Mouse (Mus musculus) stomach, embryonic 15.5 days (tissue): ENCODE results near the gene Hist2h2bb. TPM values are rescaled to one million over a fixed set of nuclear protein-coding genes. Genes with fewer than 3 reads are reported as not detected.

ENCODE experiments used
- ATAC-seq: fragments of 200-750 bp; cut with Nextera tagmentation; 2 replicates; pipeline ENCODE4 v1.8.0; 2017; ENCODE audit warnings: low read depth, moderate number of reproducible peaks, moderate TSS enrichment; ENCODE audit not compliant: insufficient read depth, low FRiP score
- H3K27ac ChIP-seq: fragments of 300-500 bp; sonication (generic); 2 replicates; pipeline ENCODE4 v1.5.1; 2015; ENCODE audit warnings: mild to moderate bottlenecking, inconsistent platforms
- H3K27me3 ChIP-seq: fragments of 300-500 bp; sonication (generic); replicated peaks from 2 replicates; pipeline ENCODE4 v1.6.1; 2015; ENCODE audit warnings: inconsistent platforms
- H3K36me3 ChIP-seq: fragments of 300-500 bp; sonication (generic); 2 replicates; pipeline ENCODE4 v1.6.1; 2015; ENCODE audit warnings: inconsistent platforms
- H3K4me1 ChIP-seq: fragments of 300-500 bp; sonication (generic); 2 replicates; pipeline ENCODE4 v1.6.1; 2015; ENCODE audit warnings: inconsistent platforms
- H3K4me2 ChIP-seq: fragments of 300-500 bp; sonication (generic); 2 replicates; pipeline ENCODE4 v1.6.1; 2015; ENCODE audit warnings: mild to moderate bottlenecking, inconsistent platforms
- H3K4me3 ChIP-seq: fragments of 300-500 bp; sonication (generic); replicated peaks from 2 replicates; pipeline ENCODE4 v1.5.1; 2015; ENCODE audit warnings: inconsistent platforms
- H3K9ac ChIP-seq: fragments of 300-500 bp; sonication (generic); 2 replicates; pipeline ENCODE4 v1.6.1; 2015; ENCODE audit warnings: inconsistent platforms
- H3K9me3 ChIP-seq: fragments of 300-500 bp; sonication (generic); 2 replicates; pipeline ENCODE4 v1.6.1; 2016; ENCODE audit warnings: inconsistent platforms
- WGBS: fragments of 180-500 bp; shearing (Covaris S2); methylation state at CpG from one replicate; pipeline ENCODE4 v1.1.7; 2015; 5-methylcytosine and 5-hydroxymethylcytosine counted together
- polyA plus RNA-seq: library from polyadenylated mRNA; unstranded; fragments of >200 nt; fragmentation: Nextera tagmentation; extraction: Ambion mirVana; gene quantifications from 2 replicates; pipeline ENCODE4 v1.2.1, GENCODE M21; 2015

Gene Hist2h2bb
- polyA plus RNA-seq, 1 experiment from 2014 or later = 11.2 TPM

DNA sequence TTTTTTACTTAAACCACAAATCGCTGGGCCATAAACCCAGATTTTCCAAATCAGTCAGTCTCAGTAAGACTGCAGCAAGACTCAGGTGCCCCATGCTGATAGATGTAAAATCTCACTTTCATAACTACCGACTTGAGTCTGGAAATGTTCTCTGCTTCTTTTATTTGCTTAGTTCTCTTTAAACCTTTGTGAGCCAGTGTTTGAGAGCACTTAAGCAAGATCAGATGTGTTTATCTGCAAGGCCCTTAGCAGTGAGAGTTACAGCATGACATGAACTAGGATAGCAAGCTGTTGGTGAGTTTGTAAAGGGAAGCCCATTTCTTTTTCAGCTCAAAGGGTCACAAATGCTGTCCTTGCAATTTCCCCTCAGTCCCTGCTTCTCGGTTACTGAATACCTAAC is 12.4 kb upstream of the Hist2h2bb start:
- Histone ChIP-seq H3K27me3 (no peaks in the 10 kb centered on the region), H3K4me2 (no peak overlapping the region), H3K36me3 (no peaks in the 10 kb centered on the region), H3K4me1 (peaks cover 10% of the 10 kb centered on the region), H3K4me3 (no peak overlapping the region), H3K27ac (no peak overlapping the region), H3K9me3 (no peaks in the 10 kb centered on the region), H3K9ac (no peak overlapping the region)
- 63% methylated on average over 3 of the region's 3 CpGs for WGBS
- no peak for ATAC-seq

- Histone ChIP-seq H3K27me3 (no peaks in the 10 kb centered on the region), H3K4me3 (no peak overlapping the region), H3K4me2 (no peak overlapping the region), H3K9me3 (no peaks in the 10 kb centered on the region), H3K4me1 (peaks cover 15% of the 10 kb centered on the region), H3K36me3 (no peaks in the 10 kb centered on the region), H3K27ac (no peak overlapping the region), H3K9ac (no peak overlapping the region)
- no peak for ATAC-seq
- 91% methylated on average over 5 of the region's 5 CpGs for WGBS
Measured at GRCm38 (mm10) chr3:96260220-96260619, 9.3 kb upstream of the Hist2h2bb start.

GRCm38 (mm10) chr3:96261623-96262022 is 7.9 kb upstream of the Hist2h2bb start:
- Histone ChIP-seq H3K4me1 (peaks cover 10% of the 10 kb centered on the region), H3K4me2 (peak overlapping the region; percentile 73), H3K9ac (peak overlapping the region; percentile 66; the same call in 1 of the 2 replicates), H3K9me3 (no peaks in the 10 kb centered on the region), H3K27me3 (no peaks in the 10 kb centered on the region), H3K4me3 (peak overlapping the region; percentile 64; the same call in 1 of the 2 replicates), H3K27ac (peak overlapping the region; percentile 99), H3K36me3 (no peaks in the 10 kb centered on the region)
- 55% methylated on average over 3 of the region's 3 CpGs for WGBS
- ATAC-seq = no peak

GRCm38 (mm10) chr3:96262216-96262875 is 7.2 kb upstream of the Hist2h2bb start:
- ATAC-seq = peak; percentile 77
- peaks cover 13% of the 10 kb centered on the region for H3K4me1 ChIP-seq
- H3K27ac ChIP-seq = peak overlapping the region; percentile 99
- no peaks in the 10 kb centered on the region for H3K9me3 ChIP-seq
- peak overlapping the region; percentile 64 for H3K4me3 ChIP-seq
- H3K27me3 ChIP-seq = no peaks in the 10 kb centered on the region
- under 1% methylated on average over 19 of the region's 19 CpGs for WGBS
- peak overlapping the region; percentile 73 for H3K4me2 ChIP-seq
- H3K36me3 ChIP-seq = no peaks in the 10 kb centered on the region
- H3K9ac ChIP-seq = peak overlapping the region; percentile 66

DNA sequence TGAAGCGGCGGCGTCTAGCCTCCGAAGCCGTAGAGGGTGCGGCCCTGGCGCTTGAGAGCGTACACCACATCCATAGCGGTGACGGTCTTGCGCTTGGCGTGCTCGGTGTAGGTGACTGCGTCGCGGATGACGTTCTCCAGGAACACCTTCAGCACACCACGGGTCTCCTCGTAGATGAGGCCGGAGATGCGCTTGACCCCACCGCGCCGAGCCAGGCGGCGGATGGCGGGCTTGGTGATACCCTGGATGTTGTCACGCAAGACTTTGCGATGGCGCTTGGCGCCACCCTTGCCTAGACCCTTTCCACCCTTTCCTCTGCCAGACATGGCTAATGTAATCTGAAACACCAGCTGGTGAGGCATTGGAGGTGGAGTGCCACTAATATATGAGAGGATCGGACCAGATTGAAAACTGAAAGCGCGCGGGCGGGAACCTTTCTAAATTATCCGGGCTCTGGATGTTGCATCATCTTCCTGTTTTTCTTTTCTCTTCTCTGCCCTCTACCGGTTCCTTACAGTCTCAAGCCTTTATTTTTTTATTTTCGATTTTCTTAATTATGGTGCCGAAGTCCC is 6.5 kb upstream of the Hist2h2bb start, which contains the start of gene Hist2h4:
Gene Hist2h4 (minus strand): TSS at position 333 of the 572 bp plus-strand sequence.
- Histone ChIP-seq H3K36me3 (no peaks in the 10 kb centered on the region), H3K4me2 (peak within 1 kb of the TSS; percentile 73), H3K4me1 (peaks cover 13% of the 10 kb centered on the region), H3K9me3 (no peaks in the 10 kb centered on the region), H3K9ac (peak within 1 kb of the TSS; percentile 66), H3K4me3 (peak within 1 kb of the TSS; percentile 64), H3K27me3 (no peaks in the 10 kb centered on the region), H3K27ac (peak within 1 kb of the TSS; percentile 99)
- 1% methylated on average over 40 of the region's 40 CpGs for WGBS
- ATAC-seq = peak; percentile 90

DNA sequence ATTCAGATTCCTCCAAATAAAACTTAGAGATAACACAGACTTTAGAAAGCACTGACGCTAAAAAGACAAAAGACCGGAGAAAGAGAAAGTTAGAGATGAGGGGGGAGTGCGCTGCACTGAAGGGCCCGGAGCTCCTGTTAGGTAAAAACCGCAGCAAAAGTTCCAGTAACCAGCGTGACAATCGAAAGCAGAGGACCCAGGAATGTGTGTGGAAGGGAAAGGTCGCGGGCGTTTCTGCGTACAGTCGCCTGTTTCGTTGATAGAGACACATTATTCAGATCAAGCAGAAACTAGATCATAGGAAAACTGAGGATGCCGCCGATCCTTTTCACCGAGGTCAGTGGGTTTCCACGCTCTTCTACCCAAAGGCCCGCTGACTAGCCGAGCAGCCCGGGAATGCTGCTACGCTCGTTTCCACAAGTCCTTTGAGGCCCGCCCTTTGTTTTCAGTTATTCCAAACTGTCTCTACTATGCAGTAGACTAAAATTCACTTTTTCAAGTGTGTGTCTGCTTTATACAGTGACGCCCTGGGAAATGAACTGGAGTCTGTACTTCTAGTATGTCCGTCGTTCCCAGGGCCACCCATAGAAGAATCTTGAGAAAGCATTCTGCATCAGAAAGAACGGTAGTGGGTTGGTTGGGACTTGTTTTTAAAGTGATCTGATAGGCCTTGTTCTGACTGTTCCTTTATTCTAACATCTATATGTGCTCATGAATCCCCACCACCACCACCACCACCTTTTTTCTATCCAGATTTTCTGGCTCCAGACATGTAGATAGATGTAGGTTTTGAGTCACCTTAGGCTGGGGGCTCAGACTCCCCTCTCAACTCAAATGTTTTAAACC is 5.8 kb upstream of the Hist2h2bb start:
- Histone ChIP-seq H3K36me3 (no peaks in the 10 kb centered on the region), H3K9me3 (no peaks in the 10 kb centered on the region), H3K4me1 (peaks cover 13% of the 10 kb centered on the region), H3K27me3 (no peaks in the 10 kb centered on the region), H3K4me3 (peak overlapping the region; percentile 64), H3K27ac (peak overlapping the region; percentile 99), H3K9ac (peak overlapping the region; percentile 41), H3K4me2 (peak overlapping the region; percentile 59)
- ATAC-seq = no peak
- 6% methylated on average over 27 of the region's 27 CpGs for WGBS

DNA sequence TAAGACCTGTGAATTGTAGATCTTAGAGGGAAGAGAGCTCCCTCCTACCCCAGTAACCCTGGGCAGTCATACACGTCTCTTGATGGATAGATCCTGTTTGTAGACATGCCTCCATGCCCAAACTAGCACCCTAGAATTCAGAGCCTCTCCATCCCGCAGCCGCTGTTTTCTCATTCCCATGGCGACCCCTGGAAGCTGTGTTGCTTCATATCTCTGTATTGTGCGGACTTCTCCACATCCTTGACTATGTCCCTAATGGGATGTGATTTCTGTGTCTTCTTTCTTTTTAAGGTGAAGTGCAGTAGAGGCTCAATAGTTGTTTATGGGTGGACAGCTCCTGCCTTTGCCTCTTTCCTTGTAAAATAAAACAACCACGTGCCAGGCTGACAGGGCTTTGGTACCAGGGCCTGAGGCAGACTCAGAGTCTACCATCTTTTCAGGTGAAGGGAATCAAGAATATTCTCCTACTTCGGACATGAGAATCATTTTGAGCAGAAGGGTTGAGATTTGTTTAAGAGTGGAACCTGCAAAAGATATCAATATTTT is 5.1 kb upstream of the Hist2h2bb start:
- 74% methylated on average over 7 of the region's 7 CpGs for WGBS
- peak overlapping the region; percentile 59 for H3K4me2 ChIP-seq
- peaks cover 13% of the 10 kb centered on the region for H3K4me1 ChIP-seq
- ATAC-seq = no peak
- peak overlapping the region; percentile 64; the same call in 1 of the 2 replicates for H3K4me3 ChIP-seq
- no peaks in the 10 kb centered on the region for H3K36me3 ChIP-seq
- no peak overlapping the region for H3K9ac ChIP-seq
- H3K27ac ChIP-seq = peak overlapping the region; percentile 99
- H3K9me3 ChIP-seq = no peaks in the 10 kb centered on the region
- no peaks in the 10 kb centered on the region for H3K27me3 ChIP-seq

GRCm38 (mm10) chr3:96266132-96266710 is 3.3 kb upstream of the Hist2h2bb start:
- ATAC-seq = no peak
- no peak overlapping the region for H3K27ac ChIP-seq
- no peak overlapping the region for H3K4me2 ChIP-seq
- no peaks in the 10 kb centered on the region for H3K27me3 ChIP-seq
- peaks cover 13% of the 10 kb centered on the region for H3K4me1 ChIP-seq
- no peaks in the 10 kb centered on the region for H3K36me3 ChIP-seq
- no peak overlapping the region for H3K9ac ChIP-seq
- H3K9me3 ChIP-seq = no peaks in the 10 kb centered on the region
- WGBS = 80% methylated on average over 8 of the region's 8 CpGs
- no peak overlapping the region for H3K4me3 ChIP-seq

DNA sequence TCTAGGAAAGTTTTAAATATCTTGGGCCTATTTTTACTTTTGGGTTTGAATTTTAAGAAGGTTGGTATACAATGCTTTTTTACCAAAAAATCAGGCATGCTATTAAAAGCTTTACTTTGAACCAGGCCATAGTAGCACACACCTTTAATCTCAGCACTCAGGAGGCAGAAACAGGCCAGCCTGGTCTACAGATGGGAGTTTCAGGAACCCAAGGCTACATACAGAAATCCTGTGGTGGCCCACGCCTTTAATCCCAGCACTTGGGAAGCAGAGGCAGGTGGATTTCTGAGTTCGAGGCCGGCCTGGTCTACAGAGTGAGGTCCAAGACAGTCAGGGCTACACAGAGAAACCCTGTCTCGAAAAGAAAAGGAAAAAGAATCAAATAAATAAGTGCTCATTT is 2.0 kb upstream of the Hist2h2bb start:
- no peak for ATAC-seq
- Histone ChIP-seq H3K27ac (peak overlapping the region; percentile 97), H3K9me3 (no peaks in the 10 kb centered on the region), H3K4me3 (no peak overlapping the region), H3K27me3 (no peaks in the 10 kb centered on the region), H3K4me1 (peaks cover 7% of the 10 kb centered on the region), H3K9ac (no peak overlapping the region), H3K36me3 (no peaks in the 10 kb centered on the region), H3K4me2 (peak overlapping the region; percentile 60)
- 67% methylated on average over 4 of the region's 4 CpGs for WGBS

DNA sequence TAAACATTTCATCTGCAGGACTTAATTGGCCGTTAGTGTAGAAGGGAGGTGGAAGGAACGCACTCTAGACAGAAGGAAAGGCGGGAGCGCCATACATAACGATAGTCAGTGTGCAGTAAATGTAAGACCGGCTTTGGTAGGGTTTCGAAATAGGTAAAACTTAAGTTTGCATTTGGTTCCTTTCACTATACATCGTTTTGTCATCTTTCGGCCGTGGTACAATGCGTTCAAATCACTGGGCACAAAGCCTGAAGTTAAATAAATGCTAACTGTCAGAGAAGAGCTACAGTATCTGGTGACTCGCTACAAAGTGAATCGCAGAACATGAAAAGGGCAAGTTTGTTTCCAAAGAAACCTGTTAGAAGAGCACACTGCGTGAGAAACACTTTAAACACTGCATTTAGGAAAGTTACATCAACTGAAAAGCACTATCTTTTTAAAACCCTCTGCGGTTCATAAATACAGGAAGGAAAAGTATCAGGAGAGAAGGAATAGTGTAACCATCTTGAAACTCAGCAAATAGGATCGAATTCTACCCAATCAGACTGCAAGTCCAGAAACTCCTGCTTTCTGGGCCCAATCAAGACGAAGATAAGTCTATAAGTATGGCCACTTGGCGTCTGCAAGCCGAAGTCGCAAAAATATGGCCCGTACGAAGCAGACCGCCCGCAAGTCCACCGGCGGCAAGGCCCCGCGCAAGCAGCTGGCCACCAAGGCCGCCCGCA is 1.3 kb upstream of the Hist2h2bb start, which contains the start of gene Hist2h3b:
Gene Hist2h3b (plus strand): TSS at position 604 of the 725 bp plus-strand sequence.
- Histone ChIP-seq H3K9ac (peak within 1 kb of the TSS; percentile 0; the same call in 1 of the 2 replicates), H3K4me1 (peaks cover 7% of the 10 kb centered on the region), H3K27me3 (no peaks in the 10 kb centered on the region), H3K36me3 (no peaks in the 10 kb centered on the region), H3K9me3 (no peaks in the 10 kb centered on the region), H3K4me3 (peak within 1 kb of the TSS; percentile 45), H3K4me2 (peak within 1 kb of the TSS; percentile 65), H3K27ac (peak within 1 kb of the TSS; percentile 98)
- ATAC-seq = peak; percentile 62
- WGBS = 13% methylated on average over 30 of the region's 30 CpGs
